Mouse (Mus musculus) MN1 (cell line): Measurements from ENCODE around the gene Olfm1.
A peak's percentile ranks its signal among the peaks of the same experiment; 100 is the strongest.

Source experiments
- DNase-seq: peaks from one replicate; pipeline ENCODE4 v3.0.0-alpha.2; 2016; ENCODE audit warnings: low spot score

Olfm1 gene

GRCm38 (mm10) chr2:28235129-28235528, 42.3 kb downstream of the Olfm1 start:
- DNase-seq = no peak

- peak; percentile 60 for DNase-seq
Measured at GRCm38 (mm10) chr2:28236447-28236846, 43.7 kb downstream of the Olfm1 start.

DNA sequence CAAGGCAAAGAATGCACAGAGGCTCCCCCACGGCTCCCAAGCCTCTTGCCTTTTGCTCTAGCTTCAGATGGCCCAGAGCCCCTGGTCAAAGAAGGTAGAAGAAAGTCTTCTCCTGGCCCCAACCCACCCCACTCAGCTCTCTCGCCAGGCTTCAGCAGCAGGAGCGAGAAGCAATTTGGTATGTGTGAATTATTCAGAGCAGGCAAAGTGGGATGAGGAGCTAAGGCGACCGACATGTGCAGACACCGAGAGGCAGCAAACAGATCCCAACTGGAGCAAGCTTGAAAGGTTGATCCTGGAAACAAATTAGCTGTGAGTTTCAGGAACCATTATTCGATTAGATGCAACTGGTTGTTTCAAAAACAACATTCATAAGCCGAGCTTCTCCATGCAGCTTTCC, 46.8 kb downstream of the Olfm1 start:
- no peak for DNase-seq

DNA sequence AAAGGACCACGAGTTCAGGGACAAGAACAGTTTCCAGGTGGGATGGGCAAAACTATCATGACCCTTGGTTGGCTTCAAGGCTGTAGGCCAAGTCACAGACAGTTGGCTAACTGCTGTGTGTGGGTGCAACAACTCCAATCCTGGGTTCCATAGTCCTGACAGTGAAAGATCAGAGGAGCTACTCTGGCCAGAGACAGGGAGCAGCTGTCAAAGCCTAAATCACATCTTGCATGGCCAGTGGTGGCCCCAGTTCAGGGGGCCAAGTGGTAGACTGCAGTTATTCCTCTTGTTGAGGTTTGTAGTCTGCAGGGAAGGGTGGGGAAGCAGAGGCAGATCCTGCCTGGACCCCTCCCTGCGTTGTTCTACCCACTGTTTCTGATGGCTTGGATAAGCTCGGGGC, 48.1 kb downstream of the Olfm1 start:
- DNase-seq = no peak

- DNase-seq = no peak
Measured at GRCm38 (mm10) chr2:28241520-28242221, 48.9 kb downstream of the Olfm1 start.

DNA sequence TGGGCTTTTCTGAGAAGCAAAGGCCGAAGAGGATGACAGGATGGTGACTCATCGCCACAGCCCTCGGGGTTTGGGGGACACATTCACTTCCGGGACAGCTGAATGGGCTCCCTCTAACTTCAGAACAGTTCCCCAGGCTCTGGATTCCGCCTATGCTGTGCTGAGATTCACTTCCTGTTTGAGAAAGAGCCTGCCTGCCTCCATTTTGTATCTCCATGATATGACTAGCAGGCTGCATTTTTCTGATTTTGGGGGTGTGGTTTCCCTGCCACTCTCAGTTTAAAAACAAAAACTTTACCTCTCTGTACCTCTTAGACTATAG, 49.4 kb downstream of the Olfm1 start:
- no peak for DNase-seq

DNA sequence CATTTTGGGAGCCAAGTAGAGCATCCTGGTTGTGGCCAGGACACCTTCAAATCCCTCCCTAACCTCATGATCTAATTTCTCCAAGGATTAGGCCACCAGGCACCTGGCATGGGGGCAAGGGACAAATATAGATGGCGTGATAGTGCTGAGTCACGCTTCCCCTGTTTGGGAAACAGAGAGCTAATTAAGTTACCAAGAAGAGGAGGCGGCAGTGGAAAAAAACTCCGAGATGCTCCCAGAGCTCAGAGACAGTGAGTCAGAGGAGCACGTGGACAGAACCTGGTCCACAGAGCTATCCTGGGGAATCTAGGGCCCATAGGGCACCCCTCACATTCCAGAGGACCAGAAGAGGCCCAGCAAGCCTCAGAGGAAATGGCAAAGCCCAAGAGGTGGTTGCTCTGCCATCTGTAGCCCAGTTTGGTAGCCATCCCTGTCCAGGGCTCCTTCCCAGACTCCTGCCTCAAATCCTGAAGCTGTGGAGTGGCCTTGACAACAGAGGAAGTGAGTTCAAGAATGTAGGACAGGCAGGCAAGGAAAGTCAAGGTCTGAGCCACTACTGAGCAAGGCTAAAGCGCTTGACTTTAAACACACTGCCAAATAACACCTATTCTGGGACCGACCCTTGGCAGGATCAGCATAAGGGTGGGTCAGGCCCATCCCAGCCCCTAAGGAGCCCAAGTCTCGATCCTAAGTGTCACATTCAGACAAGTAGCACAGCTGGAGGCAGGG, 52.0 kb downstream of the Olfm1 start:
- peak; percentile 83 for DNase-seq

DNA sequence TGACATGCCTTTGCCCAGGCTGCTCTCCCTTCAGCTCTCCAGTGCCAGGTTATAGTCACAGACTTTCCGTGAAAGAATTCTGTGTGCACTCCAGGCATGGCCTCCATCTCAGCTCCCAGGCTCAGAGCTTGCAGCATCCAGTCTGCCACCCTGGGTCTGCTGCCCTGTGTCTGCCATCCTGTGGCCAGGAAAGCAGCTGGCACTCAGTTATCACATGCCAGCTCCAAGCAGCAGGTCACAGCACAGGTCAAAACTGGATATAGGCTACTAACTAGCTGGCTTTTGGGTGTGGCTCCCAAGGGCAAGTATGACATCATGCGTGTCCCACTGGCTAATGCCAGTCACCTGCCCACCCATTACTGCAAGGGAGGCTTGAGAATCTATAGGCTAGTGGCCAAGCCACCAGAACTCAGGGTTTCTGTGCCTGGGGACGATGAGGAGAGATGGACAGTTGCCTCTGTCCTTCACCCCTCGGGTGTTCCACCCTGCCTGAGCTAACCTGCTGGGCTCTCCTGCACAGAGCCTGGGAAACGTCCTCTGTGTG, 53.4 kb downstream of the Olfm1 start:
- DNase-seq = peak; percentile 47

- no peak for DNase-seq
Measured at GRCm38 (mm10) chr2:28247098-28247497, 54.3 kb downstream of the Olfm1 start.

DNA sequence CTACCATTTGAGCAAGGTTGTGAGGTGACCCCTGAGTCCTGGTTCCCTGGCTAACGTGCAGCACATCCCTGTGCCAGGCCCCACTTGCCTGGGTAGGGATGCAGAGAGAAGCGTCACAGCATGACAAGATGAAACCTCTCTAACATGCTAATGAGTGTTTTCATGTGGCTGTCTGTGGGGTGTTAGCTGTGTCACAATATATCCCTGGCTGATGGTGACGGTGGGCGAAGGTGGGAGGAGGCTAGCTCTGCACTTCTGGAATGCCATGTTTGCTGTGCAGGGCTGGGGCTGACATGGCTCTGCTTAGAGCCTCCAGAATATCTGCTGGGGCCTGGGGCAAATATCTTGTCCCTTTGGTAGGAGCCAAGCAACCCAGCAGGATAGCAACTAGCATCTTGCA, 59.8 kb downstream of the Olfm1 start:
- DNase-seq = no peak

- no peak for DNase-seq
Measured at GRCm38 (mm10) chr2:28256029-28256428, 63.2 kb downstream of the Olfm1 start.

GRCm38 (mm10) chr2:28261438-28261837, 68.6 kb downstream of the Olfm1 start:
- no peak for DNase-seq

DNA sequence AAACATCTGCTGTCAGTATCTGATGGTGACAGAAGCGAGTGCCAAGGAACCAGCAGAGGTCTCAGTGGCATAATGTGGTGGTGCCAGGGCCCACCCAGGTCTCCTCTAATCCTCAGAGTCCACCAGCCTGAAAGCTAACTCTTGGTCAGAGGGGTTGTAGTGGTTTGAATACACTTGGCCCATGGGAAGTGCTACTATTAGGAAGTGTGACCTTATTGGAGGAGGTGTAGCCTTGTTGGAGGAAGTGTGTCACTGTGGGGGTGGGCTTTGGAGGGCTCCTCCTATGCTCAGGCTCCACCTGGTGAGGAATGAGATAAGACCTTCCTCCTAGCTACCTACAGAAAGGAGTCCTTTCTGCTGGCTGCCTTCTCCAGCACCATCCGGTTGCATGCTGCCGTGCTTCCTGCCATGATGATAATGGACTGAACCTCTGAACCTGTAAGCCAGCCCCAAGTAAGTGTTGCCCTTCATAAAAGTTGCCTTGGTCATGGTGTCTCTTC, 75.0 kb downstream of the Olfm1 start:
- no peak for DNase-seq

GRCm38 (mm10) chr2:28270561-28270960, 77.8 kb downstream of the Olfm1 start:
- DNase-seq = peak; percentile 80

- DNase-seq = no peak
Measured at GRCm38 (mm10) chr2:28272218-28272965, 79.6 kb downstream of the Olfm1 start.

GRCm38 (mm10) chr2:28274006-28274405, 81.2 kb downstream of the Olfm1 start:
- no peak for DNase-seq

- no peak for DNase-seq
Measured at GRCm38 (mm10) chr2:28275345-28275744, 82.6 kb downstream of the Olfm1 start.

GRCm38 (mm10) chr2:28278150-28278549, 85.4 kb downstream of the Olfm1 start:
- DNase-seq = peak; percentile 80

GRCm38 (mm10) chr2:28278853-28279252, 86.1 kb downstream of the Olfm1 start:
- DNase-seq = peak; percentile 46
